Mouse (Mus musculus) left cerebral cortex, adult 11 months (tissue): Measurements from ENCODE around the gene Prss33.

ENCODE experiments used
- DNase-seq: peaks from one replicate; pipeline ENCODE4 v3.0.0; 2022; ENCODE audit warnings: low spot score

Gene Prss33

GRCm38 (mm10) chr17:23783352-23783751 lies 52.5 kb downstream of the Prss33 start:
- DNase-seq = no peak
